Mouse (Mus musculus) G1E (cell line): ENCODE results near the gene Prss12. TPM values are rescaled to one million over a fixed set of nuclear protein-coding genes. Genes with fewer than 3 reads are reported as not detected.
"Not testable (repeated sequence)": the region's sequence is repeated elsewhere in the genome, so short reads cannot be mapped to it uniquely, and the experiment has no call there.

ENCODE experiments used
- ATAC-seq: 2 replicates; pipeline ENCODE4 v1.8.0; 2016; ENCODE audit warnings: mild to moderate bottlenecking; ENCODE audit not compliant: insufficient number of reproducible peaks, poor library complexity, low FRiP score, severe bottlenecking; ENCODE audit errors: extremely low read depth
- DNase-seq: peaks from one replicate; pipeline ENCODE4 v3.0.0; 2012; ENCODE audit warnings: low spot score
- H3K27me3 ChIP-seq: 2 replicates; pipeline ENCODE4 v1.6.1; 2012; ENCODE audit warnings: mild to moderate bottlenecking, low read length, inconsistent platforms; ENCODE audit not compliant: insufficient read depth
- H3K36me3 ChIP-seq: replicated peaks from 2 replicates; pipeline ENCODE3; 2012; ENCODE audit warnings: mild to moderate bottlenecking, inconsistent platforms
- H3K4me1 ChIP-seq: 2 replicates; pipeline ENCODE4 v1.6.1; 2012; ENCODE audit warnings: low read depth, low read length, inconsistent platforms, mixed read lengths; ENCODE audit not compliant: insufficient read depth
- H3K4me3 ChIP-seq: 2 replicates; pipeline ENCODE4 v1.5.1; 2012; ENCODE audit warnings: low read depth, mild to moderate bottlenecking, inconsistent platforms, low read length, moderate library complexity, mixed read lengths
- H3K9me3 ChIP-seq: replicated peaks from 2 replicates; pipeline ENCODE4 v1.6.1; 2012; ENCODE audit warnings: inconsistent platforms
- CTCF ChIP-seq: IDR thresholded peaks from 2 replicates; pipeline ENCODE4 v1.5.1; 2012; ENCODE audit warnings: low read depth, low read length, inconsistent platforms, mixed read lengths
- GATA1 ChIP-seq: IDR thresholded peaks from 2 replicates; pipeline ENCODE4 v1.6.1; 2012; ENCODE audit warnings: borderline replicate concordance, low read length, inconsistent platforms, mixed read lengths
- GATA2 ChIP-seq: IDR thresholded peaks from 2 replicates; pipeline ENCODE4 v1.6.1; 2012; ENCODE audit warnings: low read depth, low read length, inconsistent platforms, borderline replicate concordance
- POLR2AphosphoS5 ChIP-seq: IDR thresholded peaks from 2 replicates; pipeline ENCODE4 v1.6.1; 2012; ENCODE audit warnings: low read depth, low read length, inconsistent platforms; ENCODE audit not compliant: insufficient replicate concordance
- TAL1 ChIP-seq: conservative IDR thresholded peaks from 2 replicates; pipeline ENCODE4 v1.6.1; 2012; ENCODE audit warnings: low read depth, low read length, inconsistent platforms, mixed read lengths
- polyA plus RNA-seq: library from polyadenylated mRNA; stranded (reverse); fragments of >175 nt; gene quantifications from 2 replicates; pipeline ENCODE4 v1.2.3, GENCODE M21; 2012
- total RNA-seq, 2 experiments: library from RNA; stranded (forward) in 1 of 2; stranded (reverse) in 1 of 2; fragments of 200-1000 nt in 1 of 2; fragments of >200 nt in 1 of 2; fragmentation: Nextera tagmentation in 1 of 2; gene quantifications; 2 replicates each; pipeline ENCODE4 v1.2.3; 2014 to 2017

The Prss12 gene
- total and polyA plus RNA-seq, 3 experiments: 0.05 TPM; not detected in 2

DNA sequence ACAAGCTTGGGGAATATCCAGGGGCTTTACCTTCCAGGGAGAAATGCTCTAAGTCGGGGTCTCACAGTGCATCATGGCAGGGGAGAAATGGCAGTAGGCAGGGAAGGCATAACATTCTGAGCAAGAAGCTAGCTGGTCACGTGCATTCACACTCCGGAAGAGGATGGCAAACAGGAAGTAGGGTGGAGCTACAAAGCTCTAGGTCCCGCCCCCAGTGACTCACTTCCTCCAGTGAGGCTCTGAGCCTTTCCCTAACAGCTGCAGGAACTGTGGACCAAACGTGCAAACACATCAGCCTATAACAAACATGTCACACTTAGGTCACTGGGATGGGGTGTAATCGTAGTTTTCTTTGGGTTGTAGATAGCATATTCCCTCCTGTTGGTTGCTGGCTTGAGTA lies 15.6 kb downstream of the Prss12 start:
- no peak for ATAC-seq
- no peaks in the 10 kb centered on the region for H3K4me1 ChIP-seq
- no peaks in the 10 kb centered on the region for H3K36me3 ChIP-seq
- no peak overlapping the region for H3K4me3 ChIP-seq
- H3K9me3 ChIP-seq: no peaks in the 10 kb centered on the region
- H3K27me3 ChIP-seq: no peaks in the 10 kb centered on the region
- DNase-seq: no peak
- TF ChIP-seq GATA1 (no peak), TAL1 (no peak), GATA2 (no peak), CTCF (no peak), POLR2AphosphoS5 (no peak)

DNA sequence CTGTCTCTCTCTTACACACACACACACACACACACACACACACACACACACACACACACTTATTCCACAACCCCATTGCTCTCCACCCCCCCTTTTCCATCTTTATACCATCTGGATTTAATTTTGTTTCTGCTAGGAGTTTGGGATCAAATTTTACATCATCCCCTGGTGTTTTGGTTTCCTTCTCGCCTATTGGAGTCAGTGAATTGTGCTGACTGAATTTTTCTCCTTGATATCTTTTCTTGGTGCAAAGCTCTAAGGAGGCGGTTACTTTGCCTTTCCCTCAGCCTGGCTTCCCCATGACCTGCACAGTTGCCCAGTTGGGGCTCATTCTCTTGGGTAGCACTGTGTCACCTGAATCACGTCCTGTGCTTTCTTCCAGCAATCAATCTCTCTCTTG lies 30.1 kb downstream of the Prss12 start:
- no peaks in the 10 kb centered on the region for H3K4me1 ChIP-seq
- no peaks in the 10 kb centered on the region for H3K9me3 ChIP-seq
- H3K27me3 ChIP-seq: no peaks in the 10 kb centered on the region
- H3K36me3 ChIP-seq: no peaks in the 10 kb centered on the region
- TF ChIP-seq GATA1: no peak
- no peak for TF ChIP-seq POLR2AphosphoS5
- no peak for TF ChIP-seq GATA2
- TF ChIP-seq CTCF: no peak
- no peak for TF ChIP-seq TAL1
- no peak for ATAC-seq
- H3K4me3 ChIP-seq: no peak overlapping the region
- no peak for DNase-seq

DNA sequence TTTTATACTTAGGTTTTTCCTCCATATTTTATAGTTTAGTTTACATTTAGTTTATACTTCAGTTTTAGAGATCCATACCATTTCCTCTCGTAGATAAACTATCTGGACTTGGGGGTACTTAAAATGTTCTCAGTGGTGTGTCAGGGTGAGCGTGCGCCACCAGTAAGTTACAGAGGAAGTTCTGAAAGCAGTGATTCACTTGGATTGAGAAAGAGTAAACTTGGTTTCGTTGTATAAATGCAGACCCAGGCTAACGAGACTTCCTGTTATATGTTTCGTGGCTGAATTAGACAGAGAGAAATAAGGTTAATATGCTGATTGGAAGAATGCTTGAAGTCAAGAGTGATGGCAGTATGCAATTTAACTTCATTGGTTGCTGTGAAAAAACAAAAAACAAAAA lies 34.6 kb downstream of the Prss12 start:
- DNase-seq (no peak), ATAC-seq (no peak)
- Histone ChIP-seq H3K36me3 (no peaks in the 10 kb centered on the region), H3K4me3 (no peak overlapping the region), H3K4me1 (no peaks in the 10 kb centered on the region; the same call in 1 of the 2 replicates), H3K27me3 (no peaks in the 10 kb centered on the region), H3K9me3 (no peaks in the 10 kb centered on the region)
- no peak for TF ChIP-seq POLR2AphosphoS5
- TF ChIP-seq TAL1: no peak
- TF ChIP-seq GATA1: no peak
- no peak for TF ChIP-seq GATA2
- no peak for TF ChIP-seq CTCF

DNA sequence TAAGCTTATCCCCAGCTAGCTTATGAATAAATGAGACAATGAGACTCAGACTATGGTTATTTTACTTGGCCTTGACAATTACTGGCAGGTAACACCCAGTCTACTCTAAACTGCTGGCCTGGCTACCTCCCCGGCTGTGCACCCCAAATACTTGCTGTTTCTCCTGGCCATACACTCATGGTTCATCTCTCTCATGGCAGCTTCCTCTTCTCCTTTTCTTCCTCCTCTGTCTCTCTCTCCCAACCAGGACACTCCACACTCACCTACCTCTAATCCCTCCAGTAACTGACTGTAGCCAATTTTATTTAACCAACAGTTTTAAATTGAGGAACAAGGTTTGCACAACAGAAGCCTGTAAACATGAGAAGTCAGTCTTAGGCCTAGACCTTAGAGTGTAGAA lies 45.1 kb downstream of the Prss12 start:
- peaks cover 4% of the 10 kb centered on the region; the same call in 1 of the 2 replicates for H3K27me3 ChIP-seq
- H3K4me3 ChIP-seq: no peak overlapping the region
- H3K36me3 ChIP-seq: no peaks in the 10 kb centered on the region
- DNase-seq: no peak
- TF ChIP-seq TAL1 (no peak), GATA2 (no peak), POLR2AphosphoS5 (no peak), GATA1 (no peak), CTCF (no peak)
- no peaks in the 10 kb centered on the region for H3K9me3 ChIP-seq
- H3K4me1 ChIP-seq: no peaks in the 10 kb centered on the region
- no peak for ATAC-seq

DNA sequence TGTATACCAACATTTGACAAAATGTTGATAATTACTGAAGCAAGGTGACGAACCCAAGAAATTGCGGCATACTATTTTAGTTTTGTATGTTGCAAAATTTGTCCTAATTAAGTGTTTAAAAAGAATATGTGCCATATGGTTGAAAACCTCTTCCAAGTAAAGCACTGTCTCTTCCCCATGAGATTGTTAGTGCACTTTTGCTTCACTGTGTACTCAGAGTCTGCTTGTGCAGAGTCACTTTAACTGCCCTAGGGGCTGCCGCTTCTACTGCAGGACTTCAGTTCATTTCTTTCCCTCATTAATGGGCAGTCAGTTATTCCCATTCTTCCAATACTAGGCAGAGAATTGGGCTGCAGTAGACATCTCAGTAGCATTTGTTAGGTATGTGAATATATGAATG lies 46.5 kb downstream of the Prss12 start:
- Histone ChIP-seq H3K9me3 (no peaks in the 10 kb centered on the region), H3K4me1 (no peaks in the 10 kb centered on the region), H3K36me3 (no peaks in the 10 kb centered on the region), H3K27me3 (peaks cover 4% of the 10 kb centered on the region; the same call in 1 of the 2 replicates), H3K4me3 (no peak overlapping the region)
- no peak for TF ChIP-seq TAL1
- TF ChIP-seq CTCF: no peak
- TF ChIP-seq GATA1: no peak
- TF ChIP-seq GATA2: no peak
- no peak for TF ChIP-seq POLR2AphosphoS5
- DNase-seq (no peak), ATAC-seq (no peak)

DNA sequence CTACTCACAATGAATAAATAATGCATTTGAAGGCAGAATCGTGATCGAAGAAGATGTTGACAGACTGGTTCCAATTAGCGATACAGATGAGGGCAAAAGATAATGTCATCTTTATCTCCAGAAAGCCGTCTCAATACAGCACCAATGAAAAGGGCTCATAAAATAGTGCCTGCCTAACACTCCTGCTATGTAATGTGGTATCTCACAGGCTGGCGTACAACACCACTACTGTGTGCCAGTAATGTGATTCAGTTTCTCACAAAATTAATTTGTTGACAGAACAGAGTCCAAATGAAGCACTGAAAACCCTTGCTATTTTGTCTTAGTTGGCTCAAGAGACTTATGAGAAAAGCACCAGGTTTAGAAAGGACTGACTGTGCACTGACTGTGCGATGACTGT lies 48.4 kb downstream of the Prss12 start:
- DNase-seq (no peak), ATAC-seq (no peak)
- Histone ChIP-seq H3K4me3 (no peak overlapping the region), H3K27me3 (peaks cover 8% of the 10 kb centered on the region), H3K9me3 (no peaks in the 10 kb centered on the region), H3K4me1 (no peaks in the 10 kb centered on the region), H3K36me3 (no peaks in the 10 kb centered on the region)
- TF ChIP-seq GATA2 (no peak), CTCF (no peak), GATA1 (no peak)

DNA sequence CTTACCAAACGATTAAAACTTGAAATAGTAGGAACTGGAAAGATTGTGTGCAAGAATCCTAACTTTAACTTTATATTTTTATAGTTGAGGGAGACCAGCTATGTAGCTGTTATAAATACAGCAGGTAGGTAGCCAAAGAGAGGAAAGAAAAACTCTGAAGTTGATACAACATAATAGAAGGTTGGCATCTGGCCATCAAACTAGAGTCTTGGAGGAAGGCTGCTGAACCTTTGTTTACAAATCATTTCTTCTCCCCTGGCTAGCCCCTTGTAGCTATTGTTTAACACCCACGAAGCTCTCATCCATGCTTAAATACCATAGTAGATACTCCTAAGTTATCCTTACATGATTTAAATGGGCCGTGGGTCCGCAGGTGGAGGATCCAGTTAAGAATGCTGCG lies 52.1 kb downstream of the Prss12 start:
- no peaks in the 10 kb centered on the region for H3K36me3 ChIP-seq
- peaks cover 4% of the 10 kb centered on the region for H3K27me3 ChIP-seq
- ATAC-seq (no peak), DNase-seq (no peak)
- H3K4me3 ChIP-seq: no peak overlapping the region
- H3K4me1 ChIP-seq: no peaks in the 10 kb centered on the region
- H3K9me3 ChIP-seq: no peaks in the 10 kb centered on the region
- TF ChIP-seq TAL1 (no peak), GATA2 (no peak), GATA1 (no peak), POLR2AphosphoS5 (no peak), CTCF (no peak)

DNA sequence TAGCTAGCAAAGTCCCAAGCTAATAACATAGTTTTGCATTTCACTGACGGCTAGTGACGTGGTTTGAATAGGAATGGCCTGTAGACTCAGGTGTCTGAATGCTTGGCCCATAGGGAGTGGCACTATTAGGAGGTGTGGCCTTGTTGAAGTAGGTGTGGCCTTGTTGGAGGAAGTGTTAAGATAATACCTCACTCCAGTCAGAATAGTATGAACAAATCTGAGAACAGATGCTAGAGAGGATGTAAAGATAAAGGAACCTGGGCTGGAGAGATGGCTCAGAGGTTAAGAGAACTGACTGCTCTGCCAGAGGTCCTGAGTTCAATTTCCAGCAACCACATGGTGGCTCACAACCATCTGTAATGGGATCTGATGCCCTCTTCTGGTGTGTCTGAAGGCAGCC lies 55.1 kb downstream of the Prss12 start:
- DNase-seq, H3K4me3 ChIP-seq, ATAC-seq, H3K9me3 ChIP-seq, H3K4me1 ChIP-seq, H3K27me3 ChIP-seq: not testable (repeated sequence)
- peaks cover 11% of the 10 kb centered on the region for H3K36me3 ChIP-seq
